In the genomic region with DNA sequence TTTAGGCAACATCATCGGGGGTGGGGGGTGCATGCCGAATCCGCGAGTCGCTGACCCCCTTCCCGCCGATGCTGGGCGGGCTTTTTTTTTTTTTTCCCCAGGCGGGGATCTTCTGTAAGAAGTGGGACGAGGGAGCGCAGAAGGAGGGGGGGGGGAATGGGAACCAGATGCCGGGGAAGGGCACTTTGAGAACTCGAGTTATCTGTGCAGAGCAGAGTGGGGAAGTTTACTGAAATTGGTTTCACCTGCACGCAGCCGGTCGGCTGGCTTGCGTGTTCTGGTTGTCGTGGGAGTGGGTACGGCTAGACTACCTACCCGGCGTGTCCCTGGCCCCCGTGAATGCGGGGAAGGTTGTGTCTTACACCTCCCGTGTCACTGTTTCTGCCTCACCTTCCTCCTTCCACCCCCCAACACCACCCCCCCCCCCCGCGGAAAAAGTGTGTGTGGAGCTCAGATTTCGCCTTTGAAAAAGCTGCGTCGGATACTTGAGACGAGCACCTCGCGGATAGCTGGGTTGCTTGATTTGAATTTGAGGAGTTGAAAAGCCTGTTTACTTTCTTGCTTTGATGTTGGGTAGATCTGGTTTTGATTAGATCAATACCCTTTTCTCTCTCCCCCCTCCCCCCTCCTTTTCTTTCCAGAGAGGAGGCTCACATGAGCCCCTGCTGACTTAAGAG, we compare ENCODE assay signal across 8 mouse cellular contexts. TPM values are rescaled to one million over a fixed set of nuclear protein-coding genes. Genes with fewer than 3 reads are reported as not detected.
A peak's percentile ranks its signal among the peaks of the same experiment; 100 is the strongest.
DNase-seq lines count a peak whose midpoint lies in the region; ATAC-seq and TF ChIP-seq lines count a peak whose summit lies in the region.

No protein-coding gene starts in this region.

- no peak overlapping the region for H3K9ac ChIP-seq in liver, embryonic 14.5 days (replicated peaks)

- H3K9me3 ChIP-seq in liver, embryonic 14.5 days (ENCODE audit: control insufficient read depth, low read length): no peaks in the 10 kb centered on the region

- no peak for TF ChIP-seq POLR2A in cerebellum, adult 2 months (IDR thresholded peaks at IDR 0.05; ENCODE audit: borderline replicate concordance, insufficient read depth, low read length)

- peaks cover 21% of the 10 kb centered on the region for H3K4me1 ChIP-seq in cerebellum, adult 2 months (ENCODE audit: control insufficient read depth, insufficient read depth, low read length)
- no peaks in the 10 kb centered on the region for H3K4me1 ChIP-seq in liver, embryonic 14.5 days (replicated peaks; ENCODE audit: control insufficient read depth in 2 of 2, insufficient read depth in 2 of 2, low read length in 1 of 2)

- no peak for TF ChIP-seq CTCF in cerebellum, adult 2 months (IDR thresholded peaks at IDR 0.05; ENCODE audit: borderline replicate concordance, insufficient read depth, low read depth, low read length)
- TF ChIP-seq CTCF in liver, embryonic 14.5 days (IDR thresholded peaks at IDR 0.05; ENCODE audit: low read depth): no peak

- H3K4me3 ChIP-seq in cerebellum, adult 2 months (replicated peaks; ENCODE audit: insufficient read depth, low read depth, low read length): peak overlapping the region; percentile 86
- H3K4me3 ChIP-seq in liver, embryonic 14.5 days (ENCODE audit: insufficient read depth in 1 of 2, low read depth in 2 of 2, low read length in 2 of 2): peak overlapping the region; percentile 43 to 46; a peak in 3 of 4 replicates

- no peaks in the 10 kb centered on the region for H3K36me3 ChIP-seq in liver, embryonic 14.5 days (replicated peaks; ENCODE audit: control insufficient read depth, insufficient read depth, low read depth)

- H3K4me2 ChIP-seq in liver, embryonic 14.5 days (ENCODE audit: low read depth): peak overlapping the region; percentile 64

- TF ChIP-seq EP300 in liver, embryonic 14.5 days (IDR thresholded peaks at IDR 0.05; ENCODE audit: low read depth): no peak

- 2% methylated on average over 32 of the region's 32 CpGs for WGBS in cerebellum, adult 2 months
- under 1% methylated on average over 32 of the region's 32 CpGs for WGBS in liver, embryonic 14.5 days (ENCODE audit: insufficient replicate concordance)

- no peak overlapping the region for H3K27ac ChIP-seq in cerebellum, adult 2 months (ENCODE audit: insufficient read depth, low read length)
- no peak overlapping the region for H3K27ac ChIP-seq in liver, embryonic 14.5 days

- no peaks in the 10 kb centered on the region for H3K27me3 ChIP-seq in cerebellum, adult 2 months (ENCODE audit: control insufficient read depth, insufficient read depth, low read length)
- peaks cover 45% of the 10 kb centered on the region for H3K27me3 ChIP-seq in liver, embryonic 14.5 days (ENCODE audit: control insufficient read depth, insufficient read depth, low read length)

- ATAC-seq in liver, embryonic 14.5 days (ENCODE audit: insufficient read depth): no peak

- no peak for DNase-seq in cerebellum, adult 2 months
- no peak for DNase-seq in cerebellum, postnatal 25 days
- DNase-seq in thymus, postnatal 14 days: peak; percentile 24
- DNase-seq in thymus, postnatal 4 days: no peak
- no peak for DNase-seq in liver, embryonic 14.5 days (ENCODE audit: low read depth in 3 of 3, low spot score in 3 of 3)
- DNase-seq in frontal cortex, postnatal 14 days (ENCODE audit: low spot score in 2 of 2): no peak
- no peak for DNase-seq in gastrocnemius, postnatal 4 days (ENCODE audit: low spot score in 2 of 2)
- DNase-seq in adrenal gland, postnatal 25 days: no peak

RNA-seq across cellular contexts. Expression of a gene that starts 2.5 kb away (rescaled TPM):
- 17.0 and 17.5 TPM in 2 replicates for polyA plus RNA-seq in cerebellum, adult 2 months (2012; rRNA removed)
- polyA plus RNA-seq in liver, embryonic 14.5 days (2012; rRNA removed): 0.36 and 0.85 TPM in 2 replicates
- polyA plus RNA-seq in liver, embryonic 14.5 days (2014; fragmentation: Nextera tagmentation; extraction: Ambion mirVana): 0.15 and 0.16 TPM in 2 replicates
- 10 to 100 TPM; 24.5 to 26.8 TPM for total RNA-seq in gastrocnemius, postnatal 4 days (2021)
- total RNA-seq in adrenal gland, postnatal 25 days (2021): 42.0 and 43.5 TPM in 2 replicates
